Mouse (Mus musculus): Measurements from ENCODE around the gene Gal3st4. TPM values are rescaled to one million over a fixed set of nuclear protein-coding genes. Genes with fewer than 3 reads are reported as not detected.

The Gal3st4 gene
- 0.74 and 1.5 TPM in 2 replicates for polyA plus RNA-seq (2012; rRNA removed)

DNA sequence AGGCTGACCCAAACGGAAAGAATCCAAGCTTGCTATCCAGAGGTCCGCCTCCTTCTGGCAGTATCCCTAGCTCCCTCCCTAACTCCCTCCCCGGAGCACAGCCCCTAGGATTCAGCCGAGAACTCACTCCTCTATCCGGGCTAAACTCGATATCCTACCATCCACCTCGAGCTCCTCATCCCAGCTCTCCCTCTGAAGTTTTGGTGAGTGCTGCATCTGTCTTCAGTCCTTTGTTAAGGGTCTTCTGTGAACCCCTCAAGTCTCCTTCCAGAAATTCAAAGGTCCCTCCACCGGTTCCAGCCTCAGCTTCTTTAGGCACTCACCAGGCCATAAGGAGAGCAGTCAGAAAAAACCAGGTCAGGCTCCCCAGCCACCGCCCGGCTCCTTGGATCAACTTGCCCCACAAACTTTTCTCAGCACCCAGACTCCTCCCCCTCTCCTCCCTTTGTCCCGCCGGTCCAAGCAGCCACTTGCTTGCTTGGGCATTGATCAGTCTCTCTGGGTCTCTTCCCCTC lies at the start of gene Gal3st4:
Gene Gal3st4 (minus strand): TSS at position 432 of the 515 bp plus-strand sequence.
- no peak for DNase-seq
- Histone ChIP-seq H3K4me3 (replicated peaks; ENCODE audit: extremely low read depth, low read depth, low read length) (no peak within 1 kb of the TSS), H3K4me1 (ENCODE audit: control insufficient read depth, insufficient read depth, low read length) (no peaks in the 10 kb centered on the region)
- no peak for TF ChIP-seq POLR2A (IDR thresholded peaks at IDR 0.05; ENCODE audit: borderline replicate concordance, extremely low read depth, low read depth, low read length)
- 10% methylated on average over 12 of the region's 12 CpGs for WGBS

DNA sequence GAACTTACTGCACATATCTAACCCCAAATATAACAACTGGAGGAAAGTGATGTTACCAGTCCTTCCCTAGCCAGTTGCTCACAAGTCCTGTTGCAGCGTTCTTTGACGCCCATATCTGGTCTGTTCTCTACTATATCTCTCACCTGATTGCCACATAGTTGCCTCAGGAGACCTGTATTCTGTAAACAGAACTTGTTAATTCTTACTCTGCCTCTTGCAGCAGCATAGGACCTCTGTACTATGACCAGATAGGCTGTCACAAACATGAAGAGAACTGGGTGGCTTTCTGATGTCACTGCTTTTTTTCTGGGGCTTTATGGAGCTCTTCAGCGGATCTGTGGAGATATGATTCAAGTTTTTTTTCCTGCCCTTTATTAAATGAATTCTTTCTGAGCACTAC lies 40.2 kb upstream of the Gal3st4 start:
- H3K4me1 ChIP-seq (ENCODE audit: control insufficient read depth, insufficient read depth, low read length): no peaks in the 10 kb centered on the region
- WGBS: 91% methylated on average over 3 of the region's 3 CpGs
- H3K4me3 ChIP-seq (replicated peaks; ENCODE audit: extremely low read depth, low read depth, low read length): no peak overlapping the region
- TF ChIP-seq CTCF (IDR thresholded peaks at IDR 0.05; ENCODE audit: insufficient read depth, low read length): no peak
- TF ChIP-seq POLR2A (IDR thresholded peaks at IDR 0.05; ENCODE audit: borderline replicate concordance, extremely low read depth, low read depth, low read length): no peak
- DNase-seq: no peak

DNA sequence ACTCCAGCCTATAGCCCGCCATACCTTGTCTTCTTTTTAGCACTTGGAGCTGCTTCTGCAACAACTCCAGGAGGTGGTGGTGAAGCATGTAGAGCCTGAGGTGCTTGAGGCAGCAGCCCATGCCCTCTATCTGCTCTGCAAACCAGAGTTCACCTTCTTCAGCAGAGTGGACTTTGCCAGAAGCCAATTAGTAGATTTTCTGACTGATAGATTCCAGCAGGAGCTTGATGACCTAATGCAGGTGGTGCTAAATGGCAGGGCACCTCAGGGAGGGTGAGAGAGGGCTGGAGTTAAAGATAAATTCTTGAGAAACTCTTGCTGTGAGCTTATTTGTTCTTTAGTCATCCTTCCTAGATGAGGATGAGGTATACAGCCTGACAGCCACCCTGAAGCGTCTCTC lies 27.0 kb upstream of the Gal3st4 start:
- TF ChIP-seq POLR2A (IDR thresholded peaks at IDR 0.05; ENCODE audit: borderline replicate concordance, extremely low read depth, low read depth, low read length): no peak
- no peak for TF ChIP-seq CTCF (IDR thresholded peaks at IDR 0.05; ENCODE audit: insufficient read depth, low read length)
- Histone ChIP-seq H3K4me1 (ENCODE audit: control insufficient read depth, insufficient read depth, low read length) (no peaks in the 10 kb centered on the region), H3K4me3 (replicated peaks; ENCODE audit: extremely low read depth, low read depth, low read length) (no peak overlapping the region)
- no peak for DNase-seq
- 75% methylated on average over 2 of the region's 2 CpGs for WGBS

DNA sequence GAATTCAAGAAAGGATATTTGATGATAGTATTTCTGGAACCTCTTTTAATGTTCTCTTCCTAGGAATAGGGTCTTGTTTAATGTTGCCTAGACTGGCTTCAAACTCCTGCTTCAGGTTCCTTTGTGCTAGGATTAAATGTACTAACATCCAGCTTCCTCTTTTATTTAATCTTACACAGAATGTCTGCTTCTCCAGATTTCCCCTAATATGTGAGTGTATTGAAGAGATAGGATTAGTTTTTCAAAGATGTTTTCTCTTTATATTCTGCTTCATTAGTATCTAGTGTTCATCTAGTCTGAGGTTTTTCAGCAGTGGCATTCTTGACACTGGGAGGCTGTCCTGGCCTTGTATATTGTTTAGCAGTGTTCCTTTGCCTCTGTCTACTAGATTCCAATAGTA lies 21.5 kb upstream of the Gal3st4 start:
- no peak overlapping the region for H3K4me3 ChIP-seq (replicated peaks; ENCODE audit: extremely low read depth, low read depth, low read length)
- no peak for DNase-seq
- TF ChIP-seq POLR2A (IDR thresholded peaks at IDR 0.05; ENCODE audit: borderline replicate concordance, extremely low read depth, low read depth, low read length) (no peak), CTCF (IDR thresholded peaks at IDR 0.05; ENCODE audit: insufficient read depth, low read length) (no peak)
- no peaks in the 10 kb centered on the region for H3K4me1 ChIP-seq (ENCODE audit: control insufficient read depth, insufficient read depth, low read length)

DNA sequence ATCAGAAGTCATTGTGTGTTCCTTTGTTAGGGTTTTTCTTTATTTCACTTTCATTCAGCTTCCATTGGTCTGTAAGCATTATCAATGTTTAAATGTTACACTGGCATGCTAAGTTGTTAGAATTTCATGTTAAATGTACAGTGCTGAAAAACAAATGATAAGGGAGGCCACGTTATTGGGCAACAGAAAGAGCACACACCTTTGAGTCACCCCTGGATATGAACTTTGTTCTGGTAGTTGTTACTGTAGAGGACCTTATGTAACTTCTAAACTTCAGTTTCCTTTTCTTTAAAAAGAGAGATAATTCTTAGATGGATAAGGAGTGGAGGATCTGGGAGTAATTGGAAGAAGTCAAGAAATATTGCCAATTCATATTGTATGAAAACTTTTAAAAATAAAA lies 19.0 kb upstream of the Gal3st4 start:
- TF ChIP-seq CTCF (IDR thresholded peaks at IDR 0.05; ENCODE audit: insufficient read depth, low read length) (no peak), POLR2A (IDR thresholded peaks at IDR 0.05; ENCODE audit: borderline replicate concordance, extremely low read depth, low read depth, low read length) (no peak)
- H3K4me3 ChIP-seq (replicated peaks; ENCODE audit: extremely low read depth, low read depth, low read length): no peak overlapping the region
- H3K4me1 ChIP-seq (ENCODE audit: control insufficient read depth, insufficient read depth, low read length): no peaks in the 10 kb centered on the region
- whole genome bisulfite sequencing: 67% methylated on average over 1 of the region's 1 CpGs
- no peak for DNase-seq

DNA sequence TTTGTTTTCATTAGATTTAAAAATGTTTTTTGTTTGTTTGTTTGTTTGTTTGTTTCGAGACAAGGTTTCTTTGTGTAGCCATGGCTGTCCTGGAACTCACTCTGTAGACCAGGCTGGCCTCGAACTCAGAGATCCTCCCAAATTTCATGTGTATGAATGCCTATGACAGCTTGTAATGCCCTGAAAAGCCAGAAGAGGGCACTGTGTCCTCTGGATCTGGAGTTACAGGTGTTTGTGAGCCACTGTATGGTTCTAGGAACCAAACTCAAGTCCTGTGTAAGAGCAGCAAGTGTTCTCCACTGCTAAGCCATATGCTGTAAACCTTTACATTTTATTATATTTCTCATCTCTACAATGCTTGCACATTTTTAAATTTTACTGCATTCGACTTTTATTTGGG lies 15.2 kb upstream of the Gal3st4 start:
- TF ChIP-seq POLR2A (IDR thresholded peaks at IDR 0.05; ENCODE audit: borderline replicate concordance, extremely low read depth, low read depth, low read length): no peak
- TF ChIP-seq CTCF (IDR thresholded peaks at IDR 0.05; ENCODE audit: insufficient read depth, low read length): no peak
- no peak overlapping the region for H3K4me3 ChIP-seq (replicated peaks; ENCODE audit: extremely low read depth, low read depth, low read length)
- no peaks in the 10 kb centered on the region for H3K4me1 ChIP-seq (ENCODE audit: control insufficient read depth, insufficient read depth, low read length)
- DNase-seq: no peak
- WGBS: 70% methylated on average over 3 of the region's 3 CpGs

DNA sequence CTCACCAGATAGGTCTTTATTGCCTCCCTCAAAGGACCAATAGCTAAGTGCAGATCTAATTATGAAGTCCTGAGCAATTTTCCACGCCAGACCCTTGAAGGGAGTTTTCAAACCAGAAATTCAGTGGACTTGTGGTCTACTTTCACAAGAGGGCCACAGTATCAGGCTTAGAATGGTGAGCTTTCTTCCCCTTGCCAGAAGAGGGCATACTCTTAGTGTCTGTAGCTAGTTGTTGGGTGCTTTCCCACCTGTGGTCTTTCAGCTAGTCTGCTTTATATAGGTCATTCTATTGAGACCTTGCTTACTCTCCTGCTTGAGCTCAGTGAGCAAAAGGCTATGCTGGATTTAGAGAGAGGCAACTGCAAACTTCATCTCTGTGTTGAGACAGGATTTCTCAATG lies 10.9 kb upstream of the Gal3st4 start:
- Histone ChIP-seq H3K4me1 (ENCODE audit: control insufficient read depth, insufficient read depth, low read length) (no peaks in the 10 kb centered on the region), H3K4me3 (replicated peaks; ENCODE audit: extremely low read depth, low read depth, low read length) (no peak overlapping the region)
- WGBS: 64% methylated on average over 1 of the region's 1 CpGs
- no peak for DNase-seq
- TF ChIP-seq POLR2A (IDR thresholded peaks at IDR 0.05; ENCODE audit: borderline replicate concordance, extremely low read depth, low read depth, low read length): no peak
- no peak for TF ChIP-seq CTCF (IDR thresholded peaks at IDR 0.05; ENCODE audit: insufficient read depth, low read length)

DNA sequence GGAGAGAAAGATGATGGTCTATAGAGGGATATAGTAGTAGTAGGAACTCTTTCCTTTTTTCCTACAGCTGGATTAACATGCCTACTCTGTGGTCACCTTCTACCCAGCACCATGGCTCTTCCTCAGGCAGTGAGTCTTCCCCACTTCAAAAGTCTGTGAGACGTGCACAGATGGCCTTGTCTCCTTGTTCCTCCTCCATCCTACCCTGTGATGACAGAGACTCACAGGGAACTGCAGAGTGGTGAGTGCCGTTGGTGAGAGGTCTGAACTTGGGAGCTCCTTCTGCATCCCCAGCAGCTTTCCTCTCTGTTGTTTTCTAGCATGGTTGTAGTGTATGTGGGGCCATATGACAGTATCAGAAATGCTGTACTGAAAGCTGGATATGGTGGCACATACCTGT lies 9.2 kb upstream of the Gal3st4 start:
- no peak for TF ChIP-seq POLR2A (IDR thresholded peaks at IDR 0.05; ENCODE audit: borderline replicate concordance, extremely low read depth, low read depth, low read length)
- TF ChIP-seq CTCF (IDR thresholded peaks at IDR 0.05; ENCODE audit: insufficient read depth, low read length): no peak
- DNase-seq: no peak
- WGBS: 77% methylated on average over 2 of the region's 2 CpGs
- no peaks in the 10 kb centered on the region for H3K4me1 ChIP-seq (ENCODE audit: control insufficient read depth, insufficient read depth, low read length)
- H3K4me3 ChIP-seq (replicated peaks; ENCODE audit: extremely low read depth, low read depth, low read length): no peak overlapping the region

DNA sequence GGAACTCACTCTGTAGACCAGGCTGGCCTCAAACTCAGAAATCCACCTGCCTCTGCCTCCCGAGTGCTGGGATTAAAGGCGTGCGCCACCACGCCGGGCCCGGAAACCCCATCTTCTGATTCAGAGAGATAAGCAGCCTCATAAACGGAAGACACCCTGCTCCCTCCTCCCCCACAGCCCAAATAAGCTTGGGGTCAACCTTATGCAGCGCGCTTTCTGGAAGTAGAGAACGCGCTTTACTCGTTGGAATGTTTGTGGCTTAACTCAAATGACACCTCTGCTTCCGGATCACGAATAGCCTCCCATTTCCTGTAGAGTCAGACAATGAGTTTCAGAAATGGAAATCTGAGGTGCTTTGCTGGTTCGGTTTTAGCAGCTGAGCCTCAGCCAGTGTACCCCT lies 8.2 kb upstream of the Gal3st4 start:
- no peak for TF ChIP-seq POLR2A (IDR thresholded peaks at IDR 0.05; ENCODE audit: borderline replicate concordance, extremely low read depth, low read depth, low read length)
- no peak for TF ChIP-seq CTCF (IDR thresholded peaks at IDR 0.05; ENCODE audit: insufficient read depth, low read length)
- WGBS: 85% methylated on average over 15 of the region's 15 CpGs
- Histone ChIP-seq H3K4me1 (ENCODE audit: control insufficient read depth, insufficient read depth, low read length) (no peaks in the 10 kb centered on the region), H3K4me3 (replicated peaks; ENCODE audit: extremely low read depth, low read depth, low read length) (no peak overlapping the region)
- no peak for DNase-seq

DNA sequence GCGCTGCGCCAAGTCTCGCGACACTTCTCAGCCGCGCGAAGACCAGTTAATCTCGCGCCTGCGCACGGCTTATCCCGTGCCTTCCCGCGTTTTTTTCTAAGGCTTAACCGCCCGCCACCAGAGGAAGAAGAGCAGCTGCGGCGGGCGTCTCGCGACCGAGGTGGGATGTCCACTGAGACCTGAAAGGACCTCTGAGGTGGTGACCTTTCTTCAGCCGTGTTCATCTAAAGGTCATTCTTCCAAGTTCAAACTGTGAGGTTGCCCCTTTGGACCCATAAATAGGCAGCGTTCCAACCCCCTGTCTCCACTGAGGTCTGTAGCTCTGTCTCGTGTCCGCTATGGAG lies 7.8 kb upstream of the Gal3st4 start:
- no peak for DNase-seq
- no peak for TF ChIP-seq POLR2A (IDR thresholded peaks at IDR 0.05; ENCODE audit: borderline replicate concordance, extremely low read depth, low read depth, low read length)
- TF ChIP-seq CTCF (IDR thresholded peaks at IDR 0.05; ENCODE audit: insufficient read depth, low read length): no peak
- 24% methylated on average over 26 of the region's 26 CpGs for WGBS
- Histone ChIP-seq H3K4me1 (ENCODE audit: control insufficient read depth, insufficient read depth, low read length) (no peaks in the 10 kb centered on the region), H3K4me3 (replicated peaks; ENCODE audit: extremely low read depth, low read depth, low read length) (peak overlapping the region; percentile 12)

Measured in lung, adult 2 months (tissue).